Mouse (Mus musculus) kidney, embryonic 16.5 days (tissue): ENCODE measurements at regions not wholly inside any gene's neighbourhood (a gene's known extent, or its start where the extent isn't known, plus 50 kb on each side); places are given as distances from the start of the nearest gene placed in this dataset.

Source experiments
- ATAC-seq: fragments of 200-750 bp; cut with Nextera tagmentation; 2 replicates; pipeline ENCODE4 v1.8.0; 2017; ENCODE audit warnings: moderate TSS enrichment; ENCODE audit not compliant: low FRiP score, low TSS enrichment
- H3K27ac ChIP-seq: fragments of 300-500 bp; sonication (generic); 2 replicates; pipeline ENCODE4 v1.5.1; 2014; ENCODE audit warnings: low read length
- H3K27me3 ChIP-seq: fragments of 300-500 bp; sonication (generic); 2 replicates; pipeline ENCODE4 v1.6.1; 2014; ENCODE audit warnings: low read length, control low read depth, mixed read lengths; ENCODE audit not compliant: insufficient read depth
- H3K36me3 ChIP-seq: fragments of 300-500 bp; sonication (generic); 2 replicates; pipeline ENCODE4 v1.6.1; 2014; ENCODE audit warnings: low read length, control low read depth, mixed read lengths; ENCODE audit not compliant: insufficient read depth
- H3K4me1 ChIP-seq: fragments of 300-500 bp; sonication (generic); 2 replicates; pipeline ENCODE4 v1.6.1; 2014; ENCODE audit warnings: low read length, control low read depth, mixed read lengths; ENCODE audit not compliant: insufficient read depth
- H3K4me2 ChIP-seq: fragments of 300-500 bp; sonication (generic); replicated peaks from 2 replicates; pipeline ENCODE4 v1.6.1; 2014; ENCODE audit warnings: low read depth, low read length
- H3K4me3 ChIP-seq: fragments of 300-500 bp; sonication (generic); 2 replicates; pipeline ENCODE4 v1.5.1; 2014; ENCODE audit warnings: mild to moderate bottlenecking, low read length
- H3K9ac ChIP-seq: fragments of 300-500 bp; sonication (generic); replicated peaks from 2 replicates; pipeline ENCODE4 v1.6.1; 2014; ENCODE audit warnings: low read length
- H3K9me3 ChIP-seq: fragments of 300-500 bp; sonication (generic); 2 replicates; pipeline ENCODE4 v1.6.1; 2016; ENCODE audit warnings: low read length, control low read depth
- WGBS: fragments of 180-500 bp; shearing (Covaris S2); extraction: QIAGEN DNeasy Blood & Tissue Kit; methylation state at CpG from one replicate; pipeline ENCODE4 v1.1.7; 2014; 5-methylcytosine and 5-hydroxymethylcytosine counted together

DNA sequence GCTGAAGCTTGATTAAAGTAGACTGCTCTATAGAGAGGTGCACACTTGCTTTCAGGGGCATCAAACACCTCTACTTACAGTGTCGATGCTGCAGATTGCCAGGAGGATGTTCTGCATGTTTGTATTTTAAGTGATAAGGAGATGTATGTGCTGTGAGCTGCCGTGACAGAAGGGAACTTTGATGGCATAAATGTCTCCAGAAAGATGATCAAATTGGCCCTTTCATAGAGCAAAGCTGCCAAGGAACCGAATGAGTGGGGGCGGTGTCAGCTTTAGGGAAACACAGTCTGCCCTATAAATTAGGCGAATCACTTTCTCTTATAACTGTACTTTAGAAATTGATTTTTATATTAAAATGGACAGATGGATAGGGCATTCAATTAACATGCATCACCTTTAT is 367.3 kb upstream of the Acvr2a start:
- no peak overlapping the region for H3K9ac ChIP-seq
- 78% methylated on average over 5 of the region's 5 CpGs for WGBS

DNA sequence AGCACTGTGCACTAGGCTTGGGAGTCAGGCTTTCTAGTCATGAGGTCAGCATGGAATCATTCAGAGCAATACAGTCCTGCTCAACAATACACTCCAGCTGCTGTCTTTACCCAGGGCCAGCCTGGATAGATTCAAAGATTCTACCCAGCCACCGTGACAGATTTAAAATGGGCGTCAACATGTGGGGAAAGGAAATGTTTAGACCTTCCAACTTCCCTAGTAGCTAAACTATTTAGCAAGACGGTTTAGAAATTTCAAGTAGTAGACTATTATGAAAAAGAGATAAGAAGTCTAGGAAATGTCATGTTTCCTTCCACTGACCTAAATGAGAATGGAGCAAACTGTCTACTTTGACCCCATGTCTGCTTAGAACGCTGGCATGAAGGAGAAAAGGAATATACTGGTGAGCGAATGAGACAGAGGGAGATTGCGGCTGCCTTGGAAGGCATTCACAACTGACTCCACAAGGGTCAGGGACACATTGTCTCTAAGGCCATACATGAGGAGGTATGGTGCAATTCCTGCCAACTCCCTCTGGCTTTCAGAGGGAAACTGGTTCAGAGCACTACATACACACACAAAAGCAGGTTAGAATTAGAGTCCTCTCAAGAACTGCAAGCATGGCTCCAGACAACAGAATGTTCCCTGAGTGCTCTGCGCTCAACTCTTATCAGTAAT is 364.6 kb upstream of the Acvr2a start:
- no peak for ATAC-seq
- no peak overlapping the region for H3K9ac ChIP-seq
- WGBS = 82% methylated on average over 7 of the region's 7 CpGs
- H3K27me3 ChIP-seq = no peaks in the 10 kb centered on the region
- H3K4me1 ChIP-seq = no peaks in the 10 kb centered on the region
- H3K27ac ChIP-seq = no peak overlapping the region
- H3K9me3 ChIP-seq = no peaks in the 10 kb centered on the region
- H3K36me3 ChIP-seq = no peaks in the 10 kb centered on the region
- H3K4me3 ChIP-seq = no peak overlapping the region
- H3K4me2 ChIP-seq = no peak overlapping the region

More for the DNA sequence above, 367.3 kb upstream of the Acvr2a start:
- ATAC-seq = no peak
- H3K4me1 ChIP-seq = peaks cover 6% of the 10 kb centered on the region
- H3K4me3 ChIP-seq = no peak overlapping the region
- H3K27me3 ChIP-seq = no peaks in the 10 kb centered on the region
- no peaks in the 10 kb centered on the region for H3K36me3 ChIP-seq
- no peak overlapping the region for H3K27ac ChIP-seq
- no peaks in the 10 kb centered on the region for H3K9me3 ChIP-seq
- H3K4me2 ChIP-seq = no peak overlapping the region

DNA sequence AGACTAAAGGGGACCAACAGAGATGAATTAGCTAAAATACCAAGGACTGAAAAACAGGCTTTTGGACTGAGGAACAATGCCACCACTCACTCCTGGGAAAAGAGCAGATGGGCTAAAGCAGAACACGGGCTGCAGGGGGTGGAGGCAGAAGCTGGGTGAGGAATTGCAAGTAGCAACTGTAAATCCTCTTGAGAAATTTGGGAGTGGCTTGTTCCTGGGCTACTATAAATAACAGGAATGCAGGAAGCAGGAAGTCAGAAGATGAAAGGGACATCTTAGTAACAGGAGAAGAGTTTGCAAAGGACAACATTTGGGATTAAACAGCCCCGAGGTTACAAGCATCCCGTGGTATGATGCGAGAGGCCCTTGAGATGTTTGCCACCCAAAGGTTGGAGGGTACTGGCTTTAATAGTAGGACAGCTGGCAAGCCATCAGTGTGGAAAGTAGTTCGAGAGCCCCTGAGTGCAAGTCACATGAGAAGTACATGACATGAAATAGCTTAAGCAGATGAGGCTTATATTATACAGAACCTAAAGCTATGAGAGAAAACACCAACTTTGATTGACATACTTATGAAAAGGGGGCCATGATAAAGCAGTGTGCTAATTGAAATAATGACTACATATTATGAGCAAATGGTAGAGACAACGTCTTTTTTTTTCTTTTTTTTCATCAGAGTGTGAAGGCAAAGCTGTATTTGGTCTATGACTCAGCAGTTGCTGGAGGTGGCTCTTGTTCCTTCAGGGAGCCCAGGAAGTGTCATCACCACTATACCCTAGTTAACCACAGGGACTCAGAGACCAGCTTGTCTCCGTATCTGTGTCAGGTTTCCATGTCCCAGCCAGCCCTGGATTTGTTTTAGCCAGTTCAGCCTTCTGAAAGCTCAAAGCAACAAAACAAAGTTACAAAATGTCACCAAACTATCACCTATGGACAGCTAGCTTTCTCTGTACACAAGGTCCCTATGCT is 357.6 kb upstream of the Acvr2a start:
- WGBS = 35% methylated on average over 7 of the region's 7 CpGs
- Histone ChIP-seq H3K9ac (no peak overlapping the region), H3K4me3 (no peak overlapping the region), H3K4me2 (no peak overlapping the region), H3K27ac (no peak overlapping the region), H3K27me3 (no peaks in the 10 kb centered on the region), H3K36me3 (no peaks in the 10 kb centered on the region), H3K4me1 (0 out of 2 replicates have a peak, but pooled peaks cover 11% of the 10 kb centered on the region), H3K9me3 (no peaks in the 10 kb centered on the region)
- ATAC-seq = no peak

DNA sequence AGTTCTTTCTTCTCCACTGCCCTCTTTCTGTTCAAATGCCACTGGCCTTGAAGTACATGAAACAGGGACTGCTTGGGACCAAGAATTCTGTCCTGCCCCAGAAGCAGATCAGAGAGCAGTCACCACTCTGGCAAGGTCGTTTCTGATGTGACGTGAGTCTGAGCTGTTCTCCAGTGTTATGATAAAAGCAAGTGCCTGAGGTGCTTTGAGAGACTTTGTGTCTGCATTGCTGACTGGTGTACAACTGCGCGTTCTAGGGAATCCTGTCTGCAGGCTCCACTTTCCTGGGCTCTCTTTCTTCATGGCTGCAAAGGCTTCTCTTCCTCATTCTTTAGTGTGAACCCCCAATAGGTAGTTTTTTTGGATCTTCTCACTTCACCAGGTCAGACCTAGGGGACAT is 356.8 kb upstream of the Acvr2a start:
- ATAC-seq = no peak
- H3K27me3 ChIP-seq = no peaks in the 10 kb centered on the region
- no peak overlapping the region for H3K4me3 ChIP-seq
- no peak overlapping the region for H3K4me2 ChIP-seq
- no peaks in the 10 kb centered on the region for H3K9me3 ChIP-seq
- 83% methylated on average over 4 of the region's 4 CpGs for WGBS
- no peak overlapping the region for H3K27ac ChIP-seq
- H3K36me3 ChIP-seq = no peaks in the 10 kb centered on the region
- no peak overlapping the region for H3K9ac ChIP-seq
- H3K4me1 ChIP-seq = 0 out of 2 replicates have a peak, but pooled peaks cover 11% of the 10 kb centered on the region

DNA sequence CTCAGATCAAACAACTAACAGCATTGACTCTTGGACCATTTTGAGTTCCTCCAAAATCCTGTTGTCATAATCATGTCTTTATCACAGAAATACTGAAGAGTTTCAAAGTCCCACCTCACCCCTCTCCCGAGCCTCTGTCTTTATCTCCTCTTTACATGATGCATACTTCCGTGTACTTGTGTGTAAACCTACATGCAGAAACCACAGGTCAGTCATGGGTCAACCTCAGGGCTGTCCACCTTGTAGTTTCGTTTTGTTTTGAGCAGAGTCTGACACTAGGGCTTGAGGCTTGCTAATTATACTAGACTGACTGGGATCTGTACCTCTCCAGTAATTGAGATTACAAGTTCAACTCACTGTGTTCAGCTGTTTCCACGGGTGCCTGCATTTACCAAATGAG is 348.4 kb upstream of the Acvr2a start:
- Histone ChIP-seq H3K27ac (no peak overlapping the region), H3K9me3 (no peaks in the 10 kb centered on the region), H3K27me3 (no peaks in the 10 kb centered on the region), H3K4me1 (no peaks in the 10 kb centered on the region), H3K36me3 (no peaks in the 10 kb centered on the region), H3K4me3 (no peak overlapping the region), H3K4me2 (no peak overlapping the region), H3K9ac (no peak overlapping the region)
- 81% methylated on average over 4 of the region's 4 CpGs for WGBS
- ATAC-seq = no peak

DNA sequence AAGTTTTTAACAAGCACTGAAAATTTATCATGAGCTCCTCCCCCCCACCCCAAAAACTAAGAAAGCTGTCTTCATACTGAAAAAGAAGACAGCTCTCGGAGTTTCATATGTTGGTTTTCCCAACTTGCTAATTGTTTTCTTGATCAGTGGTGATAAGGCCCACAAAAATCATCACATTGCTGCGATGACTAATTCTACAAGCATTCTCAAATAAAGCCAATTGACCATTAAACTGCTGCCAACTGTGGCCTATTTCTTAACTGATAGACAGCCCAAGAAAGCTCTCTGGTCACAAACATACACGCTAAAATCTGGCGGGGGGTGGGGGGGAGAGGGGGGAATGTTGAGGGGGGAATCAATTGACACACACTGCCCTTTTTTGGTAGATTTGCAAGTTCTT is 345.0 kb upstream of the Acvr2a start:
- H3K9ac ChIP-seq = no peak overlapping the region
- H3K4me1 ChIP-seq = no peaks in the 10 kb centered on the region
- H3K9me3 ChIP-seq = no peaks in the 10 kb centered on the region
- no peak for ATAC-seq
- H3K27me3 ChIP-seq = no peaks in the 10 kb centered on the region
- no peak overlapping the region for H3K4me2 ChIP-seq
- no peak overlapping the region for H3K4me3 ChIP-seq
- no peak overlapping the region for H3K27ac ChIP-seq
- 67% methylated on average over 4 of the region's 4 CpGs for WGBS
- H3K36me3 ChIP-seq = no peaks in the 10 kb centered on the region

DNA sequence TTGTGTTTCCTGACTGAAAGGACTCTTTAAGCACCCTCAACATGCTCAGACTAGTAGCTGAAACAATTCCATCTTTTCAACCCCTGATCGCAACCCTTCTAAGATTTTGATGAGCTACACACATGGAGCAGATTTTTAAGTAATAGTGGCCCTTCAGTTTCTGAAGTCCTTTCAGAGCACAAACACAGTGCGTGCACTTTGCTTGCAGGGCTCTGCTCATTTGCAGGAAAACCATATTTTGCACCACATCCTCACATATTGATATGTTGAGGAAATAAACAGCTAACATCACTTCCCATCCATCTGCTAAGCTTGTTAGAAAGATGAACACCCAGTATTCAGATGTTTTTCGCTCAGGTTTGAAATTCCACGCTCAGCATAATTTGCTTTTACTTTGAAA is 344.6 kb upstream of the Acvr2a start:
- H3K27me3 ChIP-seq = no peaks in the 10 kb centered on the region
- 88% methylated on average over 4 of the region's 4 CpGs for WGBS
- no peak overlapping the region for H3K4me2 ChIP-seq

DNA sequence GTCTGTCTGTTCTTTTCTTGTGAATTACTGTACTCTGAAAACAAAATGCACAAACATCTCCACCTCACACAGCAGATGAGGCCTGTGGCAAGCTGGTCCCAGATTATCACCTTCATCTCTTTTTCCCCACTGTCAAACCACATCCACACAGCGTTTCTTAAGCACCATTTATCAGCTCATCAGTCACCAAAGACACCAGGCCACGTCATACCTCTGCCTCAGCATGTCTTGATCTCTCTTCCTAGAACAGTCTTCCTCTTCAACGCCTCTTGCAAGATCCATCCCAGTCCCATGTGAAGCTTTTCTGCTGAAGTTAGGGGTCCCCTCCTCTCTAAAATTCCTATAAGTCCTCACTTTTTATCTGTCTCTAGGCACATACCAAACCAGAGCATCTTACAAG is 340.8 kb upstream of the Acvr2a start:
- no peak overlapping the region for H3K4me3 ChIP-seq
- no peaks in the 10 kb centered on the region for H3K36me3 ChIP-seq
- no peak overlapping the region for H3K27ac ChIP-seq
- no peak for ATAC-seq
- H3K4me1 ChIP-seq = no peaks in the 10 kb centered on the region
- no peak overlapping the region for H3K4me2 ChIP-seq
- WGBS = 76% methylated on average over 3 of the region's 3 CpGs
- H3K27me3 ChIP-seq = no peaks in the 10 kb centered on the region
- H3K9ac ChIP-seq = no peak overlapping the region
- no peaks in the 10 kb centered on the region for H3K9me3 ChIP-seq

More for the DNA sequence above, 344.6 kb upstream of the Acvr2a start:
- Histone ChIP-seq H3K9ac (no peak overlapping the region), H3K27ac (no peak overlapping the region), H3K36me3 (no peaks in the 10 kb centered on the region), H3K4me3 (no peak overlapping the region), H3K9me3 (no peaks in the 10 kb centered on the region), H3K4me1 (no peaks in the 10 kb centered on the region)
- ATAC-seq = no peak

DNA sequence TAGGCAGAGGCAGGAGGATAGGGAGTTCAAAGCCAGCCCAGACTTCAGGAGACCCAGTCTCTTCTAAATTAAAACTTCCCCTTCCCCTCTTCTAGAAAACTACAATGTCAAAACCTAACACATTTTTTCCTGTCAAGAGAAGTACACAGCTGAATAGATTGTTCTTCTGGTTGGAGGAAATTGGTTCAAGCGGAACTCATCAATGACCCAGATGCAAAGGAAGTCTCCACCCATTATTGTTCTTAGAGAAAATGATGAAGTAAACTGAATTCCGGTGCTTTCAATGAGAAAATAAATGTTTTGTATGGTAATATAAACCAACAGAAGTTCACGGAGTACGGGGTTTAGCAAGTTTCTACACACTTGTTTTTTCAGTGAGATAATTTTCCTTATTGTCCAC is 339.3 kb upstream of the Acvr2a start:
- no peak for ATAC-seq
- Histone ChIP-seq H3K27me3 (no peaks in the 10 kb centered on the region), H3K27ac (no peak overlapping the region; the same call in 1 of the 2 replicates), H3K4me2 (no peak overlapping the region), H3K4me3 (no peak overlapping the region), H3K4me1 (no peaks in the 10 kb centered on the region), H3K9me3 (no peaks in the 10 kb centered on the region), H3K36me3 (no peaks in the 10 kb centered on the region), H3K9ac (no peak overlapping the region)
- 81% methylated on average over 4 of the region's 4 CpGs for WGBS

DNA sequence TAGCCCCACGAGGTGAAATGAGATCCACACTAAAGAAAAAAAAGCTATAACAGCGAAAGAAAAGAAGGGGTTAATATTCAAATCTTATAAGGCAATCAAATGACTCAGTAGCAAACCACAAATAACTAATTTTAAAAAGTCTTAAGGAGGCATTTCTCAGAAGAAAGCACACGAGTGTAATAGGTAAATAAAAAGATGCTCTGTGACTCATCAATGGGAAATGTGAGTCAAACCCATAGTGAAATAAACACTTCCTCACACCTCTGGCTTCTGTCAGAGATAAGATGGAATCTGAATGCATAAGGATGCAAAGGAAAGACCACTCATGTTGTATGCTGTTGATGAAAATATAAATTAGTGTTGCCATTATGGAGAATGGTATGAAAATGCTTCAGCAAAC is 337.1 kb upstream of the Acvr2a start:
- whole genome bisulfite sequencing = 64% methylated on average over 3 of the region's 3 CpGs
- Histone ChIP-seq H3K4me1 (peaks cover 6% of the 10 kb centered on the region; the same call in 1 of the 2 replicates), H3K9me3 (no peaks in the 10 kb centered on the region), H3K36me3 (no peaks in the 10 kb centered on the region), H3K27me3 (no peaks in the 10 kb centered on the region), H3K4me2 (no peak overlapping the region), H3K27ac (no peak overlapping the region), H3K9ac (no peak overlapping the region), H3K4me3 (no peak overlapping the region)
- ATAC-seq = no peak
